Mouse (Mus musculus) liver, adult 10 weeks (tissue): Measurements from ENCODE around the gene Olfr381. TPM values are rescaled to one million over a fixed set of nuclear protein-coding genes. Genes with fewer than 3 reads are reported as not detected.

Experiments used
- polyA plus RNA-seq: library from polyadenylated mRNA; stranded (reverse); fragments of 350-450 nt; fragmentation: Illumina TruSeq; extraction: RNeasy Lipid Tissue Mini Kit (QIAGEN cat#74804); gene quantifications from one replicate; pipeline ENCODE4 v1.2.3, GENCODE M21; 2014; ENCODE audit warnings: low read depth, low replicate concordance

The Olfr381 gene
- polyA plus RNA-seq, result not detected

DNA sequence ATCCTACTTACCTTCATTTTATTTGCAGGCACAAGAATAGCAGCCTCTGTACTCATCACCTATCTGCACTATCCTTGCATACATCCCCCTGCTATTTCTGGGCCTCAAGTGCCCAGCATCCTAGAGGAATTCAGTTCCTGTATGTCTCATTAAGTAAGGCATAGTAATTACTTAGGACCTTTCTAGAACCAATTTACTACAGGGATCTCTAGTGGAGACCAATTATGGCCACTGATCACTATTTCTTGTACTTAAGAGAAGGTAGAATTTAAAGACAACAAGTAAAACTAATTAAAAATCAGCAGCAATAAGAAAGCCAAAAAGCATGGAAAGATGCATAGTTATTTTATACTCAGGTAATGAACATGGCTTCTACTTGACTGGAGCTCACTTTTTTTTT is at the start of gene Olfr381:
Olfr381 (minus strand) TSS at position 101 of the 400 bp plus-strand sequence.

DNA sequence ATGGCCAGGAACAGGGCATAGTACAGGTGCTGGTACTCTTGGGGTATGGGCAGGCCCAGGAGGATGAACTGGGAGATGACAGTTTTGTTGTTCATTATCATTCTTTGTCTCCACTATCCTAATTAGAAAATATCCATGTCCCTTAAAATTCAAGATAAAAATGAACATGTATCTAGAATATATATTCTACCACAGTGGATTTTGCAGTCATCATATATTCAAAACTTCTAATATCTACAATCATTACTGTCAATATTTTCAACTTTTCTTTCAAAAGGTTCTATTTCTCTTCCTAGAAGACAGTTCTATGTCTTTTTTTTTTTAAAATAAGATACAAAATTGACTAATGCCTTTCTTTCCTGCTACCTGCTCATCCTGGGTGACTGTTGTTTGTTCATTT is 25.7 kb upstream of the Olfr381 start, which contains the start of gene Olfr382:
Olfr382 (minus strand) TSS at position 101 of the 400 bp plus-strand sequence.

DNA sequence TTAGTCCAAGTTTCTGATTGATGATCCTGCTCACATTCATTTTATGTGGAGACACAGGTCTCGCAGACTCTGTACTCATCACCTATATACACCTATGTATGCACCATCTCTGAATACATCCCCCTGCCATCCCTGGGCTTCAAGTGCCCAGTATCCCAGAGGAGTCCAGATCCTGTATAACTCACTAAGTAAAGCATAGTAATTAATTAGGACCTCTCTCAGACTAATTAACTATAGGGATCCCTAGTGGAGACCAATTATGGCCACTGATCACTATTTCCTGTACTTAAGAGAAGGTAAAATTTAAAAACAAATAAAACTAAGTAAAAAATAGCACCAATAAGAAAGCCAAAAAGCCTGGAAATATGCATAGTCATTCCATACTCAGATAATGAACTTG is 34.0 kb downstream of the Olfr381 start, which contains the start of gene Olfr380:
Olfr380 (minus strand) TSS at position 101 of the 400 bp plus-strand sequence.

Other genes with a start within 250 kb of the Olfr381 start
- gene Trpv3, start 224.2 kb downstream of the Olfr381 start, polyA plus RNA-seq, result not detected
- 63.7 TPM for gene Aspa, start 162.0 kb downstream of the Olfr381 start, polyA plus RNA-seq
- 0.29 TPM for gene Gm49340, start 161.9 kb downstream of the Olfr381 start, polyA plus RNA-seq
- gene Spata22, start 161.9 kb downstream of the Olfr381 start, polyA plus RNA-seq, result 25.1 TPM
- gene Olfr20, start 140.8 kb downstream of the Olfr381 start, polyA plus RNA-seq, result not detected
- gene Olfr376, start 120.4 kb downstream of the Olfr381 start, polyA plus RNA-seq, result not detected
- not detected for gene Olfr1, start 92.0 kb downstream of the Olfr381 start, polyA plus RNA-seq
- gene Olfr378, start 63.1 kb downstream of the Olfr381 start, polyA plus RNA-seq, result not detected
- not detected for gene Olfr380, start 34.1 kb downstream of the Olfr381 start, polyA plus RNA-seq
- gene Olfr382, start 25.6 kb upstream of the Olfr381 start, polyA plus RNA-seq, result not detected
- not detected for gene Olfr385, start 101.4 kb upstream of the Olfr381 start, polyA plus RNA-seq
- not detected for gene Olfr384, start 107.0 kb upstream of the Olfr381 start, polyA plus RNA-seq
- not detected for gene Zfp735, start 197.2 kb upstream of the Olfr381 start, polyA plus RNA-seq